Mouse (Mus musculus) spleen, adult 18-20 months (tissue): ENCODE measurements around the gene Tcstv3.
"Not testable (repeated sequence)": the region's sequence is repeated elsewhere in the genome, so short reads cannot be mapped to it uniquely, and the experiment has no call there.

Experiments used
- DNase-seq, 2 experiments: peaks; one replicate each; pipeline ENCODE4 v3.0.0; 2022; ENCODE audit warnings: mixed read lengths in 2 of 2

Tcstv3 gene

GRCm38 (mm10) chr13:120316578-120316977 is at the start of gene Tcstv3:
Tcstv3 (plus strand) TSS chr13:120316878.
- not testable (repeated sequence) for DNase-seq

DNA sequence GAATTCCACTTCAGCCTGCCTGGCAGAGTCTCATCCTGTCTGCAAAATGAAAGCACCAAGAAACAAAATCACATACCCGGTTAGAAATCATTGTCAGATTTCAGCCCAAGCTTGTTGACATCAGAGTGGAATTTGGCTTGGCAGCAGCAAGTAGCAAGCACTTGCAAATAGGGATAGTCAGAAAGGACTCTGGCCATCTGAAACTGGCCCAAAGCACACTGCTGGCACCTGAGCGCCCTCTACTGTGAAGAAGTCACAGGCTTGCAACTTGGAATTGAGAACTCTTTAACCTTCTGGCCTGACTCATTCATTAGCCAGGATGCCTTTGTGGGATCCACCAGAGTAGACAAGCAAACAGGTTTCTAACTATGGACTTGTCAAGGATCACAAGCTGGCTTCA is 38.8 kb upstream of the Tcstv3 start:
- not testable (repeated sequence) for DNase-seq

GRCm38 (mm10) chr13:120278784-120279183 is 37.9 kb upstream of the Tcstv3 start:
- no peak for DNase-seq

DNA sequence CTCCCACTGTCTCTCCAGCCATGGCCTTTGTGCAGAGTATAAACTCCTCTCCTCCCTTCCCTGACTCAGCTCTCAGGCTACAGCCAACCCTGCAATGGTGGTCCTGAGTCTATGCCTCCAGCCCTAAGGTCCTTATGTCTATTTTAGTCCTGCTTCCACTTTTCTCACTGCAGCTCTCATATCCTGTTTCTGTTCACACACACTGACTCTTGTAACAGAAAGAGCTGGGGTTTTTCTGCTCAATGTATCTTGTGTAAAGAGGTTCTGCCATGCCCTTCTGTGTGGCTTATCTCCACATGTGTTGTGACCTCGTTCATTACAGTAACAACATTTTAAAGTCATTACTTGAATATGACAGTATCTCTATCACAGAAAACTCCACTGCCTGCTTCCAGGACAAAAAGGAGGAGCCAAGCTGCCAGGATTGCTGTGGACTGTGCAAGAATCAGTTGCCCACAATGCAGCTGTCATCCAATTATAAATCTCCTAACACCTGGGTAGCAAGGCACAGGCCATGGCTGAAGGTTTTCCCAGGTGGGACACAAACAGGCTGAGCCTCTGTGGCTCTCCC is 17.3 kb upstream of the Tcstv3 start:
- peak in 1 of 2 experiments; percentile 14 for DNase-seq

DNA sequence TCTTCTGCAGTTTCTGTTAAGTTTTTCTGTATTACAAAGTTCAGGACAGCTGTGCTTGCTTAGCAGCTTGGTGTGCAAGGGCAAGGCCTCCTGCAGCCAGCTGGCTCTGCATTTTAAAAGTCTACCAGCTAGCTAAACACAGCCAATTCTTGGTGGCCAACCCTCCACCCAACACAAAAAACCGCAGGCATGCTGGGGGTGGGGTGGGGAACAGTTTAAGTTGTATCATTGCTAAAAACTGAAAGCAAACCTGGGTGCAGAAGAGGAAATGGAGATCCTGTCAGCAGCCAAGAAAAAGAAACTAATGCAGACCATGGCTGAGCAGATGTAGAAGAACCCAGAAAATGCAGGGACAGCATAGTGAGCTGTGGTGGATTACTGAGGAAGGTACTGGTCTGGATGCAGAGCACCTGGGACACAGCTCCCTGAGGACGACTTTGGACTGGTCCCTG is 16.7 kb upstream of the Tcstv3 start, which contains the start of gene BC147527:
TSS of gene BC147527 (plus strand) at position 402 of the 452 bp plus-strand sequence.
- peak; percentile 50 to 57 for DNase-seq

DNA sequence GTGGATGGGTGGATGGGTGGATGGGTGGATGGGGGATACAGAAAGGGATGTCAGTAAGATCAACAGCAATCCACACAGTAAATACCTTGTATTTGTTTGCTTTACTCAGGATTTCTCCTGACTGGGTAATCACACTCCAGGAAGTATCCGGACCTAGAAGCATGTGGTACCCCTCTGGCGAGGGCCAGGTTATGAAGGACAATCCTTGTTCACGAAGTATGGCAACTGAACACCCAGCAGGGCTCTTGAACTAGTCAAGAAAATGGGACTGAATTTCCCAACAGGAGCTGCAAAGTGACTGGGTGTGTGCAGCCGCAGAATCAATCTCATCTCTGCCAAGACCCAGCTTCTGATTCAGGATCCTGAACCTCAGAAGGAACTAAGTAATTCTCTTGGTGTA is 15.8 kb upstream of the Tcstv3 start:
- DNase-seq, result no peak

DNA sequence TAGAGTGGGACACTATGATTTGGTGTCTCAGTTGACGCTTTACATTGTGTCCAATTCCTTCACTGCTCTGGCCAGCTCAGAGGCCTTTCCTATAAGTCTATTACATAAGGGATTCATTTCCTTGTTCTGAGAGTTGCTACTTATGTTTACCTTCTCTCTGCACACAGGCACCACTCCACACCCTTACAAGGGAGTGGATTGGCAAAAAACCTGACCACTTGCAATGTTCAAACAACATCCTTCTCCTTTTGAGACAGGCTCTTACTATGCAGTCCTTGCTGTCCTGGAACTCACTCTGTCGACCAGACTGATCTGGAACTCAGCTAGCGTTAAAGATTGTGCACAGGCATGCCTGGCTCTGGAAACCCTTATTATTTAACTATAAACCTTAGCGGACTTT is 5.9 kb upstream of the Tcstv3 start:
- no peak for DNase-seq

DNA sequence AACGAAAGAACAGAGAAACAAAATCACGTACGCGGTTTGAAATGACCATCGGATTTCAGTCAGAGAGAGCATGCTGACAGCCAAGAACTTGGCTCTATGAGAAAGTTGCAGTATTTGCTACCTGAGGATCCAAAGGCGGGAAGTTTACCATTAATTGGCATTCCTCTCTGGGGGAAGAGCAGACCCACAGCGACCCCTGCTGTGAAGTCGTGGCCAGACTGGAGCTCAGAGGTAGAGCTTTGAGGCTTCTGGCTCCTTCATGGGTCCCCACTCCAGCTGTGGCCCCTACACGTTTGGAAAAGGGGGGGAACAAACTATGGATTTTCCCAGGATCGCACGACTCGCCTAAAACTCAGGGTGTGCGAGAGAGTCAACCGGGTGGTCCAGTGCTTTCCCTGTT is 3.1 kb upstream of the Tcstv3 start:
- DNase-seq, result peak in 1 of 2 experiments; percentile 53

DNA sequence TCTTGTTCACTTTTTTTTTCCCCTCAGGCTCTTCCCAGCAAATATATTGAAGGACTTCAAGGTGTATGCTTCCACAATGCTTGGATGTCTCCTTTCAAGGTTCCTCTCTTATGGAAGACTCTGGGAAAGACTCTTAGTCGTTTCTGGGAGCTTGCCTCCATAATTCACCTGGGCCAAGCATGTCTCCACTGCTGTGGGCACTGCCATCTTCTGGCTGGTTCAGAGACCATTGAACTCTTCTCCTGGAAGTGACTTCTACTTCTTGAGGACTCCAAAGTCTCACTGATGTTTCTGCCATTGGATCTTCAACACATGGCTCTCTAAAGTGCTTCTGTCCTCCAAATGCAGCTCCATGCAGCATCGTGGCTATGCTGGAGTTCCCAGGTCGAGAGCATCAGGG is 3.5 kb downstream of the Tcstv3 start:
- no peak for DNase-seq

GRCm38 (mm10) chr13:120320721-120321120 is 4.0 kb downstream of the Tcstv3 start:
- no peak for DNase-seq
